Mouse (Mus musculus): ENCODE measurements at regions not wholly inside any gene's neighbourhood (a gene's known extent, or its start where the extent isn't known, plus 50 kb on each side); places are given as distances from the start of the nearest gene placed in this dataset.
"Not testable (repeated sequence)": the region's sequence is repeated elsewhere in the genome, so short reads cannot be mapped to it uniquely, and the experiment has no call there.

- no peak for TF ChIP-seq USF1 (IDR thresholded peaks at IDR 0.05; ENCODE audit: low read depth, low read length)
- TF ChIP-seq MYB (IDR thresholded peaks at IDR 0.05; ENCODE audit: low read depth, low read length) = no peak
- no peak for TF ChIP-seq NELFE (IDR thresholded peaks at IDR 0.05; ENCODE audit: low read depth, low read length)
- TF ChIP-seq MXI1 (IDR thresholded peaks at IDR 0.05; ENCODE audit: low read depth, low read length) = no peak
- TF ChIP-seq CTCF (IDR thresholded peaks at IDR 0.05 in 2 of 3, conservative IDR thresholded peaks at IDR 0.05 in 1 of 3; ENCODE audit: control insufficient read depth in 1 of 3, insufficient read depth in 1 of 3, low read depth in 2 of 3, low read length in 3 of 3, poor library complexity in 1 of 3, severe bottlenecking in 1 of 3) = no peak
- TF ChIP-seq RAD21 (IDR thresholded peaks at IDR 0.05; ENCODE audit: low read depth, low read length) = no peak
- TF ChIP-seq GABPA (IDR thresholded peaks at IDR 0.05; ENCODE audit: low read depth, low read length) = no peak
- no peak for TF ChIP-seq MAX (IDR thresholded peaks at IDR 0.05; ENCODE audit: low read length)
- no peak for TF ChIP-seq POLR2AphosphoS2 (IDR thresholded peaks at IDR 0.05; ENCODE audit: low read length)
- no peak for TF ChIP-seq ELF1 (IDR thresholded peaks at IDR 0.05; ENCODE audit: low read depth, low read length)
- Histone ChIP-seq H3K79me2 (ENCODE audit: control insufficient read depth, insufficient read depth, low read length, poor library complexity) (no peaks in the 10 kb centered on the region), H3K9me3 (replicated peaks; ENCODE audit: insufficient read depth, low read length) (no peaks in the 10 kb centered on the region), H3K4me1 (ENCODE audit: control insufficient read depth in 1 of 2, insufficient read depth in 2 of 2, low read length in 2 of 2) (no peaks in the 10 kb centered on the region), H3K36me3 (ENCODE audit: control insufficient read depth in 1 of 2, insufficient read depth in 2 of 2, low read length in 2 of 2) (no peaks in the 10 kb centered on the region), H3K9ac (ENCODE audit: control insufficient read depth, low read depth, low read length, poor library complexity, severe bottlenecking) (no peak overlapping the region), H3K27me3 (ENCODE audit: control insufficient read depth in 1 of 2, insufficient read depth in 2 of 2, low read length in 2 of 2) (no peaks in the 10 kb centered on the region), H3K4me3 (ENCODE audit: control insufficient read depth in 1 of 2, insufficient read depth in 1 of 2, low read depth in 2 of 2, low read length in 2 of 2) (no peak overlapping the region), H3K27ac (ENCODE audit: control insufficient read depth, low read depth, low read length) (no peak overlapping the region)
- DNase-seq (ENCODE audit: low read depth, low spot score) = no peak
Observed at GRCm38 (mm10) chr8:42253358-42253757, 836.5 kb upstream of the Frg1 start.

DNA sequence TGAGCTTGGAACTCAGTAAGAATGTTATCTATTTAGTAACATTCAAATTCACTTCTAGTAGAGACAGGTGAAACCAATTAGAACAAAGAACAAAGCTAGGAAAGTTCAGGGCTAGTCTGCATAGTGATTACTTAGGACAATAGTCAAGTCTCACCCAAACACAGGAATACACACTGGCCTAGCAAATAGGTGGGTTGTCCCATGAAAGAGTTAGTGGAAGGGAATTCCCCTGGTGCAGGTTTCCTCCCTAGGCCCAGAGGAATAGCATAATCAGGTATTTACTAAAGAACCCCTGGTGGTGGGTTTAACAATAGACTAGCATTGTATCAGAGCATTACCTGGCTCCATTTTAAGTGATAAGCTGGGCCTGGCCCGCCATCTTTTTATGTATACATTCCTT is 825.4 kb upstream of the Frg1 start:
- H3K4me1 ChIP-seq (ENCODE audit: control insufficient read depth in 1 of 2, insufficient read depth in 2 of 2, low read length in 2 of 2); DNase-seq (ENCODE audit: low read depth, low spot score); H3K4me3 ChIP-seq (ENCODE audit: control insufficient read depth in 1 of 2, insufficient read depth in 1 of 2, low read depth in 2 of 2, low read length in 2 of 2); H3K36me3 ChIP-seq (ENCODE audit: control insufficient read depth in 1 of 2, insufficient read depth in 2 of 2, low read length in 2 of 2); H3K79me2 ChIP-seq (ENCODE audit: control insufficient read depth, insufficient read depth, low read length, poor library complexity); H3K9me3 ChIP-seq (replicated peaks; ENCODE audit: insufficient read depth, low read length); H3K27me3 ChIP-seq (ENCODE audit: control insufficient read depth in 1 of 2, insufficient read depth in 2 of 2, low read length in 2 of 2); H3K9ac ChIP-seq (ENCODE audit: control insufficient read depth, low read depth, low read length, poor library complexity, severe bottlenecking); H3K27ac ChIP-seq (ENCODE audit: control insufficient read depth, low read depth, low read length): not testable (repeated sequence)

DNA sequence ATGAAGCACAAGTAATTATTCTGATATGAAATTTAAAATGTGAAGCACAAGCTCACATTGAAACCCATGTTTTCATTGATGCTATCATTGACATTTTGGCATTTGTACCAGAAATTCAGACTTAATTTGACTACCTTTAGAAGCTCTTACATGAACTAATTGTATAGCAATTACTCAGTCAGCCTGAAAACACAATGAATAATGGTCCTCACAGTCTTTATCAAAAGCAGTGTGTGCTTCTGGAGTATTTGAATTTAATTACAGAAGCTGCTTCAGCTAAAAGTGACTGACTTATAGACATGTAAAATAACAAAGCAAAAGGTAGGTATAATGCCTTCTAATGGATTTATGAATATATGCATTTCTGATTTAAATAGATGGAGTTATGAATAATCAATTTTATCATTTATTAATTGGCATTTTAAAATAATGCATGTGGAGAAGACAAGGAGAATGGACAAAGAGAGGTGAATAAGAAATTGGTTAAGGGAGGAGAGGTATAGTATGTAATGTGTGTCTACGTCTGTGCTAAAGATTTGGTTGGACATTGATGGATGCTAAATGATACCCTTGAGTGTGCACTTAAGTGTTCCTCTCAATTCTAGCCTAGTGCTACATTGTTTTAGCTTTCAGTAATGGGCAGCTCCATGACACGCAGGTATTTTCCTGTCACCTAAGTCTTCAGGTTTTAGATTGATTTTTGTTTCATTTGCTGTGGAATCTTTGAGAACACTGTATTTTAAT is 803.2 kb upstream of the Frg1 start:
- Histone ChIP-seq H3K79me2 (ENCODE audit: control insufficient read depth, insufficient read depth, low read length, poor library complexity) (no peaks in the 10 kb centered on the region), H3K36me3 (ENCODE audit: control insufficient read depth in 1 of 2, insufficient read depth in 2 of 2, low read length in 2 of 2) (no peaks in the 10 kb centered on the region)
- DNase-seq (ENCODE audit: low read depth, low spot score) = no peak

More for the DNA sequence above, 803.2 kb upstream of the Frg1 start:
- H3K4me1 ChIP-seq (ENCODE audit: control insufficient read depth in 1 of 2, insufficient read depth in 2 of 2, low read length in 2 of 2) = no peaks in the 10 kb centered on the region
- no peak overlapping the region for H3K27ac ChIP-seq (ENCODE audit: control insufficient read depth, low read depth, low read length)
- TF ChIP-seq ELF1 (IDR thresholded peaks at IDR 0.05; ENCODE audit: low read depth, low read length) (no peak), KAT2A (conservative IDR thresholded peaks at IDR 0.05; ENCODE audit: low read depth, low read length) (no peak), E2F4 (IDR thresholded peaks at IDR 0.05; ENCODE audit: borderline replicate concordance, low read depth, low read length) (no peak), ETS1 (IDR thresholded peaks at IDR 0.05; ENCODE audit: low read depth, low read length) (no peak), POLR2A (IDR thresholded peaks at IDR 0.05; ENCODE audit: control insufficient read depth in 1 of 2, insufficient read depth in 1 of 2, low read depth in 1 of 2, low read length in 2 of 2, poor library complexity in 1 of 2) (no peak), POLR2AphosphoS2 (IDR thresholded peaks at IDR 0.05; ENCODE audit: low read length) (no peak)
- no peaks in the 10 kb centered on the region for H3K27me3 ChIP-seq (ENCODE audit: control insufficient read depth in 1 of 2, insufficient read depth in 2 of 2, low read length in 2 of 2)
- H3K9me3 ChIP-seq (replicated peaks; ENCODE audit: insufficient read depth, low read length) = no peaks in the 10 kb centered on the region
- no peak overlapping the region for H3K9ac ChIP-seq (ENCODE audit: control insufficient read depth, low read depth, low read length, poor library complexity, severe bottlenecking)
- no peak overlapping the region for H3K4me3 ChIP-seq (ENCODE audit: control insufficient read depth in 1 of 2, insufficient read depth in 1 of 2, low read depth in 2 of 2, low read length in 2 of 2)
